Mouse (Mus musculus): ENCODE data around the gene Dynlt1b.
A peak's percentile ranks its signal among the peaks of the same experiment; 100 is the strongest.
"Not testable (repeated sequence)": the region's sequence is repeated elsewhere in the genome, so short reads cannot be mapped to it uniquely, and the experiment has no call there.

Dynlt1b gene

DNA sequence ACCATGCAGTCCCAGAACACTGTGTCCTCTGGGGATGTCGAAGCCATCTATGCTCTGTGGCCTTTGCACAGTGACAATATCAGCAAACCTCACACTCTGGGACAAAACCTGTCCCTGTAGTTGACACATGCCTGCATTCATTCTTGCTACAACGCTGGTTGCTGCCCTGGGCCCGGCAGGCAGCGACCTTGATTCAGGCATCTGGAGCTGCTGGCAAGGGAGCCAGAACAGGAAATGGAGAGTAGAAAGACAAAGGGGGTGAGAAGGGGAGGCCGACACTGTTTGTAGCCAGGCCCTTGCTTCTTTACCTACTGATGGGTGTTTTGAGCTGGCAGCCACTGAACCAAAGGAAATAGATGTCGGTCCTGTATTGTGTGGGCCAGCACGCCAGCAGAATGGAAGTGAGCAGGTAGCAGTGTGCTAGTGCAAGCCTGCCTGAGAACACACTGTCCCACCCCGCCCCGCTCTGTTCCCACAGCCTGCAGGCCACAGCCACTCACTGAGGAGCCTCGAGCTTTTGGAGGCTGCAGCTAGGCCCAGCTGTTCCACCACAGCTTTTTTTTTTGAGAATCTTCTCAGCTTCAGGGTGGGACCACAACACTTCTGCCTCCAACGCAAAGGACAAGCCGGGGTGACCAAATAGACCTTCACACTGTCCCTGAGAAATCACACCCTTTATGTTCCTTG, 5.5 kb upstream of the Dynlt1b start:
- peak; percentile 26 for DNase-seq (ENCODE audit: low read depth)

DNA sequence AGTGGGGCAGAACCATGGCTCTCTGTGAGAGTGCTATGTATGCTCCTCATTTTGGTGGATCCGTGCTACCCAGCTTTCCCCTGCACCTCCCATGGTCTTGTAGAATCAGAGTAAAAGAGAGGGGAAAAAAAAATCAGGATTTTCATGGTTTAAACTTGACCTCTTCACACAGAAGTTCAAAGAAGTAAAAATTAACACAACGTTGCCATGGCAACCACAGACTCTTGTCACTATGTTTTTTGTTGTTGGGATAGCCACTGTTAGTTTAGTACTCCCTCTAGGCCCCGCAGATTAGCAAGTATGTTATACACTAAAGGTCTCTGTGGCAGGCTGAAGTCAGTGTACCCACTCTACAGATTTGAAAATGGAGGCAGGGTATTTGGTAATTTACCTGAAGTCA, 4.6 kb upstream of the Dynlt1b start:
- not testable (repeated sequence) for DNase-seq (ENCODE audit: low read depth)

DNA sequence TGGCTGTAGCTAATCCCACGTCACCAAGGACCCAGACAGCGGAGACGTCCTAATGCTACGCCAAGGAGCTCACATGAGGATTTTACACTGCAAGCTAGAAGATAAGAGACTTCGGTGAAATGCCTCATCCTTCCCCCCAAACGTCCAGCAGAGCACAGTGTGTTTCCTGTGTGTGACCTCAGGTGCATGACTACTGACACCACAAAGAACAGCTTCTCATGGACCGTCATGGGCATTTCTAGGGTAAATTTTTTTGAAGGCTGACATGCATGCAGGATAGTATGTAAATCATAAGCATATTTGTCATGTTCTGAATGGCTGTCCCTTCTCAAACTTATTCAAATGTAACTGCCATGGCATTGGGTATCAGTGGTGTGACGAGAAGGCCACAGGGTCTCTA, 3.0 kb upstream of the Dynlt1b start:
- DNase-seq (ENCODE audit: low read depth): peak; percentile 12

GRCm38 (mm10) chr17:6428926-6429325, 986 bp upstream of the Dynlt1b start:
- DNase-seq (ENCODE audit: low read depth): not testable (repeated sequence)

DNA sequence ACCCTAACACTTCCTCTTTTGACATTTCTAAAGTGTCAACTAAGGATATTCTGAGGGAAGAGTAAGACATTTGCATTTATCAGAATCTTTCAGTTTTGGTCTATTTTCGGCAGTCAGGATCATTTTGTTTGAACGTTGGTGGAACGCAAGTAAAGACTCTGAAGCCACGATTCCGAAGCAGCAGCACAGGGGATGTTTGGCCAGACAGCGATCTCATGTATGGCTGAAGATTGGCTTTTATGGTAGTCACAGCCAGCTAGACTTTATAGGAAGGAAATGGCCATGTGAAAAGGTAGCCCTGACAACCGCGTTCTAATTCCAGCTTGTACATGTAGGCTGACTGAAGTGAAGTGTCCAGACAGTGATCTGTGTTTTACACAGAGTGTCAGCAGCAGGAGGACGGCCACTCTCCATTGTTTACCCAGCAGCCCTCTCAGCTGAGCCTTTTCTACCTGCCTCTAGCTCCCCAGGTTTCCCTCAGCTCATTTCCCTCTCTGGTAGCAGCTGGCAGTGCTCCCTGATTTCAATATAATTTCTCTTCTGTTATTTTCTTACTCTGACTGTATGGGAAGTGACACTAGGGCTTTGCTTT, 594 bp downstream of the Dynlt1b start:
- not testable (repeated sequence) for DNase-seq (ENCODE audit: low read depth)

DNA sequence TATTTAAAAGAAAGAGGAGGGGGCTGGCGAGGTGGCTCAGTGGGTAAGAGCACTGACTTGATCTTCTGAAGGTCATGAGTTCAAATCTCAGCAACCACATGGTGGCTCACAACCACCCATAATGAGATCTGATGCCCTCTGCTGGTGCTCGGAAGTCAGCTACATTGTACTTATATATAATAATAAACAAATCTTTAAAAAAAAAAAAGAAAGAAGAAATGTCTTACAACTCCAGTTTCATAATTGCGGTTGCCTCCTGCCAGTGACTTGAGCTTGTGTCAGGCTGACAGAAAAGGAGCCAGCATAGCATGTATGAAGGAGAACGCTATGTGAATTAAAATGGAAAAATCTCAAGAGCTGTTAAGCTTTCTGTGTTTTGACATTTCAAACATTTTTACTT, 2.5 kb downstream of the Dynlt1b start:
- peak; percentile 11 for DNase-seq (ENCODE audit: low read depth)

- DNase-seq (ENCODE audit: low read depth): not testable (repeated sequence)
Observed at GRCm38 (mm10) chr17:6433691-6434090, 3.8 kb downstream of the Dynlt1b start.

- DNase-seq (ENCODE audit: low read depth): not testable (repeated sequence)
Observed at GRCm38 (mm10) chr17:6438080-6438479, 8.2 kb downstream of the Dynlt1b start.

- DNase-seq (ENCODE audit: low read depth): not testable (repeated sequence)
Observed at GRCm38 (mm10) chr17:6439913-6440312, 10.0 kb downstream of the Dynlt1b start.

DNA sequence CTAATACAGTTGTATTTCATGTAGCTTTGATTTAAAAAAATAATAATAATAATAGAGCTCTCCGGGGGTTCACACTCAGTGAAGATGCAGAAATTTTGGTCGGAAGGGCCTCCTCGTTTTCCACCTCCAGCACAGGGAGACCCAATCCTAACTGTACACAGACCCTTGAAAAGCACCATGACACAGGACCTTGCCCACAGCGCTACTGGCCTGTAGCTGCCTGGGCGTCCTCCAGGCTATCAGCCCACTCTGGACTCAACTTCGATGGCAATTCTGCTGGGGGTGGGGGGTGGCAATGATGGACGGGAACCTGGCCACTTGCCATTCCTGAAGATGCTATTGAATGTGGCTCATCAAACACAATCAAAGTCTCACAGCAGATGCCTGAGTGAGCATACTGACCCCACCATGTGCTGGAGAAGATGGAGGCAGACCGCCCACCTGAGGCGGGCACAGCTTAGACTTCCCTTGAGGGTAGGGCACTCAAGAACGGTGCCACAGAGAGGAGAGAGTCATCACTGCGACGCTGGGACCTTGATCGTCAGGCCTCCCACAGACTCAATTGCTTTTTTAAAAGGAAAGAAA, 10.7 kb downstream of the Dynlt1b start:
- DNase-seq (ENCODE audit: low read depth): not testable (repeated sequence)

- not testable (repeated sequence) for DNase-seq (ENCODE audit: low read depth)
Observed at GRCm38 (mm10) chr17:6441254-6441653, 11.3 kb downstream of the Dynlt1b start.

GRCm38 (mm10) chr17:6442513-6442912, 12.6 kb downstream of the Dynlt1b start:
- not testable (repeated sequence) for DNase-seq (ENCODE audit: low read depth)

- not testable (repeated sequence) for DNase-seq (ENCODE audit: low read depth)
Observed at GRCm38 (mm10) chr17:6445794-6446587, 16.1 kb downstream of the Dynlt1b start.

GRCm38 (mm10) chr17:6448293-6448692, 18.4 kb downstream of the Dynlt1b start:
- not testable (repeated sequence) for DNase-seq (ENCODE audit: low read depth)

- DNase-seq (ENCODE audit: low read depth): not testable (repeated sequence)
Observed at GRCm38 (mm10) chr17:6449166-6449565, 19.3 kb downstream of the Dynlt1b start.

- not testable (repeated sequence) for DNase-seq (ENCODE audit: low read depth)
Observed at GRCm38 (mm10) chr17:6451205-6451604, 21.3 kb downstream of the Dynlt1b start.

- DNase-seq (ENCODE audit: low read depth): not testable (repeated sequence)
Observed at GRCm38 (mm10) chr17:6452689-6453088, 22.8 kb downstream of the Dynlt1b start.

- DNase-seq (ENCODE audit: low read depth): not testable (repeated sequence)
Observed at GRCm38 (mm10) chr17:6454703-6455102, 24.8 kb downstream of the Dynlt1b start.

GRCm38 (mm10) chr17:6455883-6456282, 26.0 kb downstream of the Dynlt1b start:
- not testable (repeated sequence) for DNase-seq (ENCODE audit: low read depth)

GRCm38 (mm10) chr17:6456614-6457402, 26.9 kb downstream of the Dynlt1b start:
- not testable (repeated sequence) for DNase-seq (ENCODE audit: low read depth)

DNA sequence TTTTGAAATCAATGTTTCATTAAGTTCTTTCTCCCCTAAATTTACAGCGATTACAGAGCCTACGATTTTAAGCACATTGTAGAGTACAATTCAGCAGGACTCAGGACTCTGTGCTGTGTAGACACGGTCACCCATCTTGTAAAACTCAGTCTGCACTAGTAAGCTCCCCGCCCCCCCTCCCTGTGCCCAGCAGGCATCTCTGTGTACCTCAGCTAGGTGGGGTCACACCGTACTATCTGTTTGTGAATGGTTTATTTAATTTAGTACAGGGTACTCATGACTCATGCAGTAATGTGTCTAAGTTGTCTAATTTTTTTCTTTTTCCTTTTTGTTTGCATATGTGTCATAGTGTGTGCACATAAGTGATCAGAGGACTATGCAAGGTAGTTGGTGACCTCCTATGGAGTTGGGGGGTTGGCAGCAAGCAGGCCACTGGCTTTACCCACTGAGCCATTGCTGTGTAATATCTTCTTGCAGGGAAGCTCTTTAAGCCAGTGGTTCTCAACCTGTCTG, 31.2 kb downstream of the Dynlt1b start:
- not testable (repeated sequence) for DNase-seq (ENCODE audit: low read depth)

Measured in naive thymus-derived CD4-positive, alpha-beta T cell, adult 2 months (primary cell).